In genomic region chr8:119395072-119395950, GRCm38 (mm10) we compare ENCODE assay signal across 8 mouse cellular contexts. TPM values are rescaled to one million over a fixed set of nuclear protein-coding genes. Genes with fewer than 3 reads are reported as not detected.
DNase-seq lines count a peak whose midpoint lies in the region; ATAC-seq and TF ChIP-seq lines count a peak whose summit lies in the region.

No protein-coding gene starts in this region.

- intact Hi-C loops in gastrocnemius, adult 2 months (cut with DNase I) = loop anchor here (5.0 kb wide), 1 partner anchor 42 kb away; no protein-coding TSS in a partner anchor
- intact Hi-C loops in gastrocnemius, postnatal 36 days (cut with DNase I) = no loop called here

- H3K27me3 ChIP-seq in heart, postnatal 0 days (ENCODE audit: control insufficient read depth, insufficient read depth, low read length) = no peaks in the 10 kb centered on the region
- H3K27me3 ChIP-seq in liver, postnatal 0 days (ENCODE audit: insufficient read depth, low read length) = no peaks in the 10 kb centered on the region
- H3K27me3 ChIP-seq in stomach, postnatal 0 days (ENCODE audit: control insufficient read depth, insufficient read depth, low read length) = no peaks in the 10 kb centered on the region

- TF ChIP-seq POLR2A in brain, embryonic 14.5 days (IDR thresholded peaks at IDR 0.05; ENCODE audit: borderline replicate concordance, extremely low read depth, insufficient read depth, insufficient read length, poor library complexity, severe bottlenecking) = no peak

- TF ChIP-seq CTCF in gastrocnemius, adult 2 months (IDR thresholded peaks at IDR 0.05) = no peak
- TF ChIP-seq CTCF in brain, embryonic 14.5 days (IDR thresholded peaks at IDR 0.05; ENCODE audit: borderline replicate concordance, extremely low read depth, insufficient read depth, insufficient read length) = no peak
- no peak for TF ChIP-seq CTCF in heart, postnatal 0 days (IDR thresholded peaks at IDR 0.05; ENCODE audit: low read depth)
- no peak for TF ChIP-seq CTCF in liver, postnatal 0 days (IDR thresholded peaks at IDR 0.05; ENCODE audit: low read depth)
- no peak for TF ChIP-seq CTCF in stomach, postnatal 0 days (IDR thresholded peaks at IDR 0.05; ENCODE audit: low read depth)

- H3K9ac ChIP-seq in heart, postnatal 0 days (replicated peaks; ENCODE audit: low read depth, low read length) = peak overlapping the region; percentile 96
- H3K9ac ChIP-seq in liver, postnatal 0 days (replicated peaks) = peak overlapping the region; percentile 93
- peak overlapping the region; percentile 86 for H3K9ac ChIP-seq in stomach, postnatal 0 days (ENCODE audit: low read length)

- H3K4me2 ChIP-seq in heart, postnatal 0 days (ENCODE audit: low read depth, low read length) = peak overlapping the region; percentile 100
- peak overlapping the region; percentile 97 for H3K4me2 ChIP-seq in liver, postnatal 0 days (ENCODE audit: low read depth, low read length)
- H3K4me2 ChIP-seq in stomach, postnatal 0 days (replicated peaks; ENCODE audit: low read depth) = peak overlapping the region; percentile 98

- H3K4me1 ChIP-seq in heart, postnatal 0 days (ENCODE audit: control insufficient read depth, insufficient read depth) = peaks cover 32% of the 10 kb centered on the region
- peaks cover 19% of the 10 kb centered on the region for H3K4me1 ChIP-seq in liver, postnatal 0 days (ENCODE audit: insufficient read depth)
- peaks cover 3% of the 10 kb centered on the region; the same call in 1 of the 2 replicates for H3K4me1 ChIP-seq in stomach, postnatal 0 days (replicated peaks; ENCODE audit: control insufficient read depth, insufficient read depth)

- 0 out of 2 replicates have a peak, but pooled peaks cover 3% of the 10 kb centered on the region for H3K36me3 ChIP-seq in heart, postnatal 0 days (replicated peaks; ENCODE audit: control insufficient read depth, insufficient read depth, low read length)
- no peaks in the 10 kb centered on the region for H3K36me3 ChIP-seq in liver, postnatal 0 days (replicated peaks; ENCODE audit: insufficient read depth, low read length)
- 0 out of 2 replicates have a peak, but pooled peaks cover 3% of the 10 kb centered on the region for H3K36me3 ChIP-seq in stomach, postnatal 0 days (ENCODE audit: control insufficient read depth, insufficient read depth, low read length)

- peak; percentile 84 for DNase-seq in gastrocnemius, adult 2 months
- DNase-seq in gastrocnemius, postnatal 36 days = no peak
- DNase-seq in A20 (ENCODE audit: low read depth, low spot score) = peak; percentile 69
- DNase-seq in brain, embryonic 14.5 days (ENCODE audit: low read depth) = peak; percentile 56
- DNase-seq in heart, postnatal 0 days (ENCODE audit: low spot score) = no peak
- DNase-seq in liver, postnatal 0 days = peak; percentile 54
- no peak for DNase-seq in stomach, postnatal 0 days (ENCODE audit: low spot score)
- no peak for DNase-seq in right cerebral cortex, adult 18-20 months

- H3K27ac ChIP-seq in gastrocnemius, adult 2 months = peak overlapping the region; percentile 98
- H3K27ac ChIP-seq in heart, postnatal 0 days (ENCODE audit: low read depth) = peak overlapping the region; percentile 99
- H3K27ac ChIP-seq in liver, postnatal 0 days (ENCODE audit: low read depth) = peak overlapping the region; percentile 92
- peak overlapping the region; percentile 96 for H3K27ac ChIP-seq in stomach, postnatal 0 days (replicated peaks)

- no peak for TF ChIP-seq EP300 in heart, postnatal 0 days (IDR thresholded peaks at IDR 0.05; ENCODE audit: low read depth)
- no peak for TF ChIP-seq EP300 in liver, postnatal 0 days (IDR thresholded peaks at IDR 0.05; ENCODE audit: low read depth)
- TF ChIP-seq EP300 in stomach, postnatal 0 days (optimal IDR thresholded peaks at IDR 0.05) = no peak

- peak; percentile 31 for ATAC-seq in heart, postnatal 0 days (ENCODE audit: insufficient read depth, low read depth)
- ATAC-seq in liver, postnatal 0 days = peak; percentile 30
- ATAC-seq in stomach, postnatal 0 days (ENCODE audit: low FRiP score, low TSS enrichment) = peak; percentile 59

- 4% methylated on average over 75 of the region's 83 CpGs for WGBS in heart, postnatal 0 days
- 9% methylated on average over 64 of the region's 83 CpGs for WGBS in liver, postnatal 0 days (ENCODE audit: insufficient replicate concordance)
- 4% methylated on average over 78 of the region's 83 CpGs for WGBS in stomach, postnatal 0 days

- peak overlapping the region; percentile 89 for H3K4me3 ChIP-seq in gastrocnemius, adult 2 months
- H3K4me3 ChIP-seq in heart, postnatal 0 days (ENCODE audit: low read depth, low read length) = peak overlapping the region; percentile 70
- peak overlapping the region; percentile 70 for H3K4me3 ChIP-seq in liver, postnatal 0 days (ENCODE audit: low read depth, low read length)
- H3K4me3 ChIP-seq in stomach, postnatal 0 days (ENCODE audit: low read depth, low read length) = peak overlapping the region; percentile 73

- no peaks in the 10 kb centered on the region for H3K9me3 ChIP-seq in heart, postnatal 0 days (replicated peaks; ENCODE audit: control insufficient read depth, low read length)
- H3K9me3 ChIP-seq in liver, postnatal 0 days (ENCODE audit: low read length) = no peaks in the 10 kb centered on the region
- no peaks in the 10 kb centered on the region for H3K9me3 ChIP-seq in stomach, postnatal 0 days (ENCODE audit: control insufficient read depth, low read length)

RNA-seq across cellular contexts. Expression of gene Mlycd, which starts 0.6 kb away (rescaled TPM):
- total RNA-seq in gastrocnemius, adult 2 months (2021) = 100 to 1,000 TPM in 1 of 2 experiments, 10 to 100 TPM in 1; 78.9 to 103 TPM
- 100 to 1,000 TPM in 1 of 2 experiments, 10 to 100 TPM in 1; 73.5 to 114 TPM for total RNA-seq in gastrocnemius, postnatal 36 days (2021)
- 16.3 and 19.5 TPM in 2 replicates for polyA plus RNA-seq in brain, embryonic 14.5 days (2012; rRNA removed)
- 72.2 and 109 TPM in 2 replicates for total RNA-seq in heart, postnatal 0 days (2014; rRNA removed; ENCODE audit: low replicate concordance)
- polyA plus RNA-seq in heart, postnatal 0 days (2015; fragmentation: Nextera tagmentation; extraction: Ambion mirVana) = 75.1 and 77.5 TPM in 2 replicates
- 37.0 and 44.4 TPM in 2 replicates for polyA plus RNA-seq in liver, postnatal 0 days (2015; fragmentation: Nextera tagmentation; extraction: Ambion mirVana)
- 22.0 and 24.0 TPM in 2 replicates for polyA plus RNA-seq in stomach, postnatal 0 days (2015; fragmentation: Nextera tagmentation; extraction: Ambion mirVana)

RNA-seq across cellular contexts. Expression of gene Osgin1, which starts 38.6 kb away (rescaled TPM):
- total RNA-seq in gastrocnemius, adult 2 months (2021) = 10 to 100 TPM in 1 of 2 experiments, 1 to 10 TPM in 1; 9.3 to 19.7 TPM
- total RNA-seq in gastrocnemius, postnatal 36 days (2021) = 10 to 100 TPM; 15.1 to 17.3 TPM
- polyA plus RNA-seq in brain, embryonic 14.5 days (2012; rRNA removed) = 0.41 and 0.69 TPM in 2 replicates
- not detected in 2 replicates for total RNA-seq in heart, postnatal 0 days (2014; rRNA removed; ENCODE audit: low replicate concordance)
- polyA plus RNA-seq in heart, postnatal 0 days (2015; fragmentation: Nextera tagmentation; extraction: Ambion mirVana) = 0.38 and 1.0 TPM in 2 replicates
- polyA plus RNA-seq in liver, postnatal 0 days (2015; fragmentation: Nextera tagmentation; extraction: Ambion mirVana) = 138 and 168 TPM in 2 replicates
- 11.4 and 14.5 TPM in 2 replicates for polyA plus RNA-seq in stomach, postnatal 0 days (2015; fragmentation: Nextera tagmentation; extraction: Ambion mirVana)

RNA-seq across cellular contexts. Expression of gene Hsbp1, which starts 51.0 kb away (rescaled TPM):
- total RNA-seq in gastrocnemius, adult 2 months (2021) = 100 to 1,000 TPM; 132 to 151 TPM
- 100 to 1,000 TPM; 131 to 132 TPM for total RNA-seq in gastrocnemius, postnatal 36 days (2021)
- 380 and 399 TPM in 2 replicates for polyA plus RNA-seq in brain, embryonic 14.5 days (2012; rRNA removed)
- 131 and 134 TPM in 2 replicates for total RNA-seq in heart, postnatal 0 days (2014; rRNA removed; ENCODE audit: low replicate concordance)
- 328 and 340 TPM in 2 replicates for polyA plus RNA-seq in heart, postnatal 0 days (2015; fragmentation: Nextera tagmentation; extraction: Ambion mirVana)
- polyA plus RNA-seq in liver, postnatal 0 days (2015; fragmentation: Nextera tagmentation; extraction: Ambion mirVana) = 101 and 104 TPM in 2 replicates
- polyA plus RNA-seq in stomach, postnatal 0 days (2015; fragmentation: Nextera tagmentation; extraction: Ambion mirVana) = 245 and 246 TPM in 2 replicates

RNA-seq across cellular contexts. Expression of gene Necab2, which starts 51.2 kb away (rescaled TPM):
- total RNA-seq in gastrocnemius, adult 2 months (2021) = not detected
- under 1 TPM in 1 of 2 experiments, not detected in 1; 0.52 TPM for total RNA-seq in gastrocnemius, postnatal 36 days (2021)
- polyA plus RNA-seq in brain, embryonic 14.5 days (2012; rRNA removed) = 32.6 and 43.5 TPM in 2 replicates
- total RNA-seq in heart, postnatal 0 days (2014; rRNA removed; ENCODE audit: low replicate concordance) = not detected in 2 replicates
- 0.07 TPM in 1 of 2 replicates, not detected in the other for polyA plus RNA-seq in heart, postnatal 0 days (2015; fragmentation: Nextera tagmentation; extraction: Ambion mirVana)
- 0.14 TPM in 1 of 2 replicates, not detected in the other for polyA plus RNA-seq in liver, postnatal 0 days (2015; fragmentation: Nextera tagmentation; extraction: Ambion mirVana)
- 1.5 and 1.6 TPM in 2 replicates for polyA plus RNA-seq in stomach, postnatal 0 days (2015; fragmentation: Nextera tagmentation; extraction: Ambion mirVana)

Comparison
In these comparisons a context has a peak if more than half of its experiments do, and no peak if none do; other contexts are left out.
1. DNase-seq: peak in gastrocnemius, adult 2 months (single experiment), A20 (single experiment), brain, embryonic 14.5 days (single experiment) and liver, postnatal 0 days (single experiment); none in gastrocnemius, postnatal 36 days (0 of 2), heart, postnatal 0 days (single experiment), stomach, postnatal 0 days (single experiment) and right cerebral cortex, adult 18-20 months (single experiment).
2. Peak in every context shown above with its lines, with median percentiles within 50 percentile points of each other: H3K27ac ChIP-seq, H3K4me3 ChIP-seq, ATAC-seq, H3K4me2 ChIP-seq and H3K9ac ChIP-seq.